Mouse (Mus musculus): Measurements from ENCODE around the gene Lgr5. TPM values are rescaled to one million over a fixed set of nuclear protein-coding genes. Genes with fewer than 3 reads are reported as not detected.

Gene Lgr5
- polyA plus RNA-seq, 2 experiments: 0.76 to 0.84 TPM

DNA sequence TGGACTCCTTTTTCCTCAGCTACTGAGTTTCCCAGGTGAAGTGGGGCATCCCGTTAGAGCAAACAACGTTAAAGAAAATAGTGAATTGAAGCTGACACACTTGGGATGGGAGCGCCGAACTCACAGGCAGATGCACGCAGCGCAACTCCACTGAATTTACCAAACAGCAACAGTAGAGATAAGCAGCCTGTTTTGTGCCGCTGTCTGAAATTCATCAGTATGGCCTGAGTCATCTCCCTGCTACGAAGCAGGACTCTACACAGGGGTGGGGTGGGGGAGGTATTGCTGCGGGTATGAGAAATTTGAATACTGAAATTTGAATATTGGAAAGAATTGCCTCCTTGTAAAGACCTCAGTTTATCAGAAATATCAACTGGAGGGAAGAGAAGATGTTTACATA is 5.6 kb downstream of the Lgr5 start:
- WGBS (ENCODE audit: insufficient replicate concordance): 56% methylated on average over 9 of the region's 9 CpGs
- TF ChIP-seq CTCF (IDR thresholded peaks at IDR 0.05; ENCODE audit: low read depth) (no peak), EP300 (IDR thresholded peaks at IDR 0.05; ENCODE audit: low read depth) (no peak)
- no peak for ATAC-seq (ENCODE audit: insufficient read depth)

DNA sequence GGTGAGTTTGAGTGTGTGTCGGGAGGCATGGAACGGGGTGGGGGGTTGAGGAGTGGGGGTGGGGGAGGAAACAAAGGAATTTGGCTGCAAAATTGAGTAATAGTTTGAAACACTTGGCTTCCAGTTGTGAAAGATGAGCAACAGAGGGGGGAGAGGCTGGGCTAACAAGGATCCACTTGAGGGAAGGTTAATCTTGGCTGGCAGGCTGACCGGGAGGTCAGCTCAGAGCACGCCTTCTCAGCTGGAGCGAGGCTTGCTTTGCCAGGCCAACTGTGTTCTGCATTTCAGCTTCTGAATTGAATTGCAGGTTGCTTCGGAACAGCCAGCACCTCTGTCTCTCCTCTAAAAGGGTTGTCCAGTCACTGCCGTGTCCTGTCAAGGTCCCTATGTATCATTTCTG is 8.1 kb downstream of the Lgr5 start:
- H3K9ac ChIP-seq (replicated peaks): no peak overlapping the region
- 58% methylated on average over 7 of the region's 7 CpGs for WGBS (ENCODE audit: insufficient replicate concordance)
- DNase-seq (ENCODE audit: low read depth in 3 of 3, low spot score in 3 of 3) (no peak), ATAC-seq (ENCODE audit: insufficient read depth) (no peak)
- H3K27me3 ChIP-seq (ENCODE audit: control insufficient read depth, insufficient read depth, low read length): peaks cover 1% of the 10 kb centered on the region
- no peak for TF ChIP-seq EP300 (IDR thresholded peaks at IDR 0.05; ENCODE audit: low read depth)
- TF ChIP-seq CTCF (IDR thresholded peaks at IDR 0.05; ENCODE audit: low read depth): no peak
- no peaks in the 10 kb centered on the region for H3K4me1 ChIP-seq (replicated peaks; ENCODE audit: control insufficient read depth in 2 of 2, insufficient read depth in 2 of 2, low read length in 1 of 2)
- no peak overlapping the region for H3K4me2 ChIP-seq (ENCODE audit: low read depth)
- no peak overlapping the region for H3K27ac ChIP-seq
- H3K9me3 ChIP-seq (ENCODE audit: control insufficient read depth, low read length): no peaks in the 10 kb centered on the region
- H3K36me3 ChIP-seq (replicated peaks; ENCODE audit: control insufficient read depth, insufficient read depth, low read depth): no peaks in the 10 kb centered on the region
- H3K4me3 ChIP-seq (ENCODE audit: insufficient read depth in 1 of 2, low read depth in 2 of 2, low read length in 2 of 2): no peak overlapping the region

More for the DNA sequence above, 5.6 kb downstream of the Lgr5 start:
- Histone ChIP-seq H3K4me2 (ENCODE audit: low read depth) (no peak overlapping the region), H3K27me3 (ENCODE audit: control insufficient read depth, insufficient read depth, low read length) (peaks cover 23% of the 10 kb centered on the region), H3K4me1 (replicated peaks; ENCODE audit: control insufficient read depth in 2 of 2, insufficient read depth in 2 of 2, low read length in 1 of 2) (no peaks in the 10 kb centered on the region), H3K36me3 (replicated peaks; ENCODE audit: control insufficient read depth, insufficient read depth, low read depth) (no peaks in the 10 kb centered on the region), H3K27ac (no peak overlapping the region), H3K9ac (replicated peaks) (no peak overlapping the region), H3K9me3 (ENCODE audit: control insufficient read depth, low read length) (no peaks in the 10 kb centered on the region), H3K4me3 (ENCODE audit: insufficient read depth in 1 of 2, low read depth in 2 of 2, low read length in 2 of 2) (no peak overlapping the region)
- no peak for DNase-seq (ENCODE audit: low read depth in 3 of 3, low spot score in 3 of 3)

DNA sequence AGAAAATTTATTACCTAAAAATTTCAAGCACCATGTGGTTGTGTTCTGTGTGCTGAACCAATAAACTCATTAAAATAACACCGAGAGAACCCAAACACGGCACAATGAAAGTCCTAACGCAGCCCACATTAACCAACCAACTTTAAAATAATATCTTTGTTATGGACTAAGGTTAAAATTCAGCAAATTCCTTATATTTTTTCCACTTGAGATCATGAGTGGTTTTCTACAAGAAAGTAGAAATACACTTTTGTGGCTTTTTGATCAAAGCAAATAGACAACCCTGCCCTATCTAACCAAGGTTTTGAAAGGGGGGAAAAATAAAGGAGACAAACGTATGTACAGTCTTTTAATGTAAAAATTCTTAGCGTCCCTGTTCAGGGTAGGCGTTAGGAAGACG is 8.5 kb downstream of the Lgr5 start:
- Histone ChIP-seq H3K9me3 (ENCODE audit: control insufficient read depth, low read length) (no peaks in the 10 kb centered on the region), H3K9ac (replicated peaks) (no peak overlapping the region), H3K27me3 (ENCODE audit: control insufficient read depth, insufficient read depth, low read length) (no peaks in the 10 kb centered on the region), H3K4me2 (ENCODE audit: low read depth) (no peak overlapping the region), H3K4me1 (replicated peaks; ENCODE audit: control insufficient read depth in 2 of 2, insufficient read depth in 2 of 2, low read length in 1 of 2) (no peaks in the 10 kb centered on the region), H3K36me3 (replicated peaks; ENCODE audit: control insufficient read depth, insufficient read depth, low read depth) (no peaks in the 10 kb centered on the region), H3K27ac (no peak overlapping the region), H3K4me3 (ENCODE audit: insufficient read depth in 1 of 2, low read depth in 2 of 2, low read length in 2 of 2) (no peak overlapping the region)
- TF ChIP-seq CTCF (IDR thresholded peaks at IDR 0.05; ENCODE audit: low read depth) (no peak), EP300 (IDR thresholded peaks at IDR 0.05; ENCODE audit: low read depth) (no peak)
- no peak for ATAC-seq (ENCODE audit: insufficient read depth)
- WGBS (ENCODE audit: insufficient replicate concordance): 64% methylated on average over 7 of the region's 7 CpGs
- DNase-seq (ENCODE audit: low read depth in 3 of 3, low spot score in 3 of 3): no peak

DNA sequence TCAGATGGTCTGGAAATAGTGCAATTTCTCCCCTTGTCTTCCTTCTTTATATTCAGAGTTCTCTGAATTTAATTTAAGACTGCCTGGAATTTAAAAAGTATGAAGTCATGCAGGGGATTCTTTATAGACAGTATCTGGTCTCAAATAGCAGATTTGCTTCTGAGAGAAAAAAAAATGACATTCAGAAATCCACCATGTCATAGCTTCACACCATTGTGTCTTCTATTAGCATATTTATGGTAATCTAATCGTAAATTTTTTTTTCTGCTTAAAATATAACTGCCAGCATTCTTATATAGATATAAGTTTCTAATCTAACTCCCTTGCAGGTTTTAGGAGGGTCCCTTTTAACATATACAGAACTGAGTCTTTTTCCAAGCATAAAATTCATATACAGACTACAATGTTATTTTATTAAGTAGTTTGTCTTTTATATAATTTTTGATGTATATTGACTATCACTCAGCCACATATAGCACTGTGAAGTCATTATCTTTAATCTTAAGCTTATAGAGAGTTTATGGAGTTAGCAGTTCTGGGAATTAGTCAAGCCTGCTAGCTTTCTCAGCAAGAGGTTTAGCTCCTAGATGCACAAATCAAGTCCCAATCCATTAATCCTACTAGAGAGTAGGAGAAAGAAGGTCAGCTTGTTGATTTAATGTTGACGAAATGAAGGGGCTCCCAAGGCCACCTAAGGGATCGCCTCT is 15.7 kb downstream of the Lgr5 start:
- Histone ChIP-seq H3K9me3 (ENCODE audit: control insufficient read depth, low read length) (no peaks in the 10 kb centered on the region; the same call in 1 of the 2 replicates), H3K9ac (replicated peaks) (no peak overlapping the region), H3K4me2 (ENCODE audit: low read depth) (no peak overlapping the region), H3K27ac (no peak overlapping the region), H3K36me3 (replicated peaks; ENCODE audit: control insufficient read depth, insufficient read depth, low read depth) (no peaks in the 10 kb centered on the region), H3K4me1 (replicated peaks; ENCODE audit: control insufficient read depth in 2 of 2, insufficient read depth in 2 of 2, low read length in 1 of 2) (no peaks in the 10 kb centered on the region), H3K4me3 (ENCODE audit: insufficient read depth in 1 of 2, low read depth in 2 of 2, low read length in 2 of 2) (no peak overlapping the region), H3K27me3 (ENCODE audit: control insufficient read depth, insufficient read depth, low read length) (no peaks in the 10 kb centered on the region)
- no peak for TF ChIP-seq CTCF (IDR thresholded peaks at IDR 0.05; ENCODE audit: low read depth)
- no peak for TF ChIP-seq EP300 (IDR thresholded peaks at IDR 0.05; ENCODE audit: low read depth)
- ATAC-seq (ENCODE audit: insufficient read depth): no peak
- DNase-seq (ENCODE audit: low read depth in 3 of 3, low spot score in 3 of 3): no peak
- 40% methylated on average over 3 of the region's 3 CpGs for WGBS (ENCODE audit: insufficient replicate concordance)

DNA sequence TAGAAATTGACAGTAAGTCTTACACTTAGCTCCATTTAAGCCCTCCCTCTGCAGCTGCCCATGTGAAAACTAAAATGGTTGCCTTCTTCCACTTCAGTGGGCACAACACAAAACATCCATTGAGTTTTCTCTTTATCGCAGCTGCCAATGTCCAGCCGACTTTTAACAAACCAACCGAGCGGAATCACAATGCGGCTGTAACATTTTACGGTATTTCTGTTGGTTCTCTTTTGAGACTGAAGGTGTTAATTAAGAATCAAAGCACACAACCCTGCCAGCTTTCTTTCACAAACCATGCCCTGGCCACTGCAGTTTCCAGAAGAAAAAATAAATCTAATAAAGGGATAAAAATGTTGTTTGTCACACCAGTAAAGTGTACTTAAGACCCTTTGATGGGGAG is 16.3 kb downstream of the Lgr5 start:
- no peak overlapping the region for H3K9ac ChIP-seq (replicated peaks)
- DNase-seq (ENCODE audit: low read depth in 3 of 3, low spot score in 3 of 3) (no peak), ATAC-seq (ENCODE audit: insufficient read depth) (no peak)
- H3K9me3 ChIP-seq (ENCODE audit: control insufficient read depth, low read length): no peaks in the 10 kb centered on the region; the same call in 1 of the 2 replicates
- H3K27me3 ChIP-seq (ENCODE audit: control insufficient read depth, insufficient read depth, low read length): no peaks in the 10 kb centered on the region
- no peaks in the 10 kb centered on the region for H3K4me1 ChIP-seq (replicated peaks; ENCODE audit: control insufficient read depth in 2 of 2, insufficient read depth in 2 of 2, low read length in 1 of 2)
- H3K4me2 ChIP-seq (ENCODE audit: low read depth): no peak overlapping the region
- no peak overlapping the region for H3K4me3 ChIP-seq (ENCODE audit: insufficient read depth in 1 of 2, low read depth in 2 of 2, low read length in 2 of 2)
- no peaks in the 10 kb centered on the region for H3K36me3 ChIP-seq (replicated peaks; ENCODE audit: control insufficient read depth, insufficient read depth, low read depth)
- TF ChIP-seq CTCF (IDR thresholded peaks at IDR 0.05; ENCODE audit: low read depth) (no peak), EP300 (IDR thresholded peaks at IDR 0.05; ENCODE audit: low read depth) (no peak)
- 77% methylated on average over 6 of the region's 6 CpGs for WGBS (ENCODE audit: insufficient replicate concordance)
- no peak overlapping the region for H3K27ac ChIP-seq
